26 mouse cellular contexts compared by ENCODE assay signal in genomic region chr4:137454582-137454981, GRCm38 (mm10). TPM values are rescaled to one million over a fixed set of nuclear protein-coding genes. Genes with fewer than 3 reads are reported as not detected.
A peak's percentile ranks its signal among the peaks of the same experiment; 100 is the strongest.
DNase-seq lines count a peak whose midpoint lies in the region; TF ChIP-seq lines count a peak whose summit lies in the region.
"Had no signal": no experiment of that assay in that cellular context is flagged by ENCODE, and none has a peak within 500 bp of the region (broad histone marks: within the 10 kb centered on the region; RNA-seq: fewer than 3 reads in every experiment).

No protein-coding gene starts in this region.

- no peaks in the 10 kb centered on the region for H3K36me3 ChIP-seq in heart, embryonic 10.5 days
- no peaks in the 10 kb centered on the region for H3K36me3 ChIP-seq in testis, adult 2 months (ENCODE audit: control insufficient read depth, insufficient read depth, low read length)
- H3K36me3 ChIP-seq: embryonic facial prominence, embryonic 10.5 days; embryonic facial prominence, embryonic 12.5 days; forebrain, embryonic 15.5 days; G1E had no signal

- H3K9me3 ChIP-seq in heart, embryonic 10.5 days = no peaks in the 10 kb centered on the region
- H3K9me3 ChIP-seq: embryonic facial prominence, embryonic 10.5 days; embryonic facial prominence, embryonic 12.5 days; forebrain, embryonic 13.5 days; forebrain, embryonic 15.5 days; G1E had no signal

- H3K27me3 ChIP-seq in heart, embryonic 10.5 days (ENCODE audit: insufficient read depth, poor library complexity, severe bottlenecking) = no peaks in the 10 kb centered on the region
- no peaks in the 10 kb centered on the region for H3K27me3 ChIP-seq in testis, adult 2 months (ENCODE audit: control insufficient read depth, insufficient read depth, low read length)
- H3K27me3 ChIP-seq: embryonic facial prominence, embryonic 12.5 days; forebrain, embryonic 13.5 days; forebrain, embryonic 15.5 days; Patski had no signal

- no peak for TF ChIP-seq POLR2A in testis, adult 2 months (IDR thresholded peaks at IDR 0.05; ENCODE audit: control insufficient read depth, low read depth, low read length)

- TF ChIP-seq CTCF in testis, adult 2 months (IDR thresholded peaks at IDR 0.05; ENCODE audit: control insufficient read depth, insufficient read depth, insufficient replicate concordance, low read depth, low read length) = no peak

- no peak overlapping the region for H3K4me3 ChIP-seq in heart, embryonic 10.5 days
- H3K4me3 ChIP-seq in testis, adult 2 months (ENCODE audit: control insufficient read depth, low read depth, low read length) = peak overlapping the region; percentile 84
- H3K4me3 ChIP-seq: embryonic facial prominence, embryonic 10.5 days; embryonic facial prominence, embryonic 12.5 days; forebrain, embryonic 13.5 days; forebrain, embryonic 15.5 days had no signal

- intact Hi-C loops in heart, postnatal 25 days (cut with DNase I) = no loop called here

- peak overlapping the region; percentile 42 for H3K27ac ChIP-seq in heart, embryonic 10.5 days
- H3K27ac ChIP-seq in testis, adult 2 months (ENCODE audit: control insufficient read depth, insufficient read depth, low read depth, low read length) = no peak overlapping the region
- H3K27ac ChIP-seq: embryonic facial prominence, embryonic 10.5 days; embryonic facial prominence, embryonic 12.5 days; forebrain, embryonic 13.5 days; forebrain, embryonic 15.5 days had no signal

- no peak for DNase-seq in heart, embryonic 10.5 days (ENCODE audit: low spot score)
- DNase-seq in heart, postnatal 25 days (ENCODE audit: low spot score) = no peak
- no peak for DNase-seq in testis, postnatal 10 days (ENCODE audit: low spot score)
- DNase-seq in kidney, postnatal 25 days = no peak
- DNase-seq: adrenal gland, adult 8-10 months; adrenal gland, postnatal 14 days; adrenal gland, postnatal 36 days; cerebellum, adult 11-12 months; cerebellum, adult 2 months; cerebellum, adult 9-10 months; cerebellum, postnatal 10 days; cerebellum, postnatal 25 days; forebrain, postnatal 0 days had no signal

- H3K4me1 ChIP-seq in heart, embryonic 10.5 days = peaks cover 53% of the 10 kb centered on the region
- no peaks in the 10 kb centered on the region; the same call in 1 of the 2 replicates for H3K4me1 ChIP-seq in testis, adult 2 months (ENCODE audit: control insufficient read depth, insufficient read depth, low read length)
- H3K4me1 ChIP-seq: embryonic facial prominence, embryonic 12.5 days; forebrain, embryonic 13.5 days; forebrain, embryonic 15.5 days had no signal

- 79% methylated on average over 14 of the region's 14 CpGs for WGBS in heart, embryonic 10.5 days

RNA-seq across cellular contexts. Expression of gene 1700013G24Rik, which starts 1.5 kb away (rescaled TPM):
- not detected in 2 replicates for polyA plus RNA-seq in heart, embryonic 10.5 days (2016; fragmentation: Nextera tagmentation; extraction: Ambion mirVana)
- total RNA-seq in heart, postnatal 25 days (2021) = not detected
- 1,386 and 1,446 TPM in 2 replicates for polyA plus RNA-seq in testis, adult 2 months (2012; rRNA removed)
- total RNA-seq: adrenal gland, adult 18-20 months; adrenal gland, adult 8-10 months; adrenal gland, postnatal 14 days; adrenal gland, postnatal 36 days; forebrain, postnatal 0 days had no signal
- polyA plus RNA-seq: activated CD4-positive, CD25-positive, alpha-beta regulatory T cell, adult 4 months; cerebellum, adult 2 months; cortical plate, adult 2 months; embryonic facial prominence, embryonic 10.5 days; embryonic facial prominence, embryonic 12.5 days; forebrain, embryonic 11.5 days; forebrain, embryonic 13.5 days; forebrain, embryonic 15.5 days; forebrain, postnatal 0 days; G1E; Patski had no signal

RNA-seq across cellular contexts. Expression of gene Hspg2, which starts 14.0 kb away (rescaled TPM):
- polyA plus RNA-seq in heart, embryonic 10.5 days (2016; fragmentation: Nextera tagmentation; extraction: Ambion mirVana) = 52.0 and 58.9 TPM in 2 replicates
- total RNA-seq in heart, postnatal 25 days (2021) = 100 to 1,000 TPM; 249 to 297 TPM
- polyA plus RNA-seq in testis, adult 2 months (2012; rRNA removed) = 6.0 and 7.4 TPM in 2 replicates
- polyA plus RNA-seq: activated CD4-positive, CD25-positive, alpha-beta regulatory T cell, adult 4 months; G1E had no signal

RNA-seq across cellular contexts. Expression of gene Cela3b, which starts 24.2 kb away (rescaled TPM):
- not detected in 2 replicates for polyA plus RNA-seq in heart, embryonic 10.5 days (2016; fragmentation: Nextera tagmentation; extraction: Ambion mirVana)
- total RNA-seq in heart, postnatal 25 days (2021) = not detected
- 2.8 and 3.3 TPM in 2 replicates for polyA plus RNA-seq in testis, adult 2 months (2012; rRNA removed)
- total RNA-seq: adrenal gland, adult 18-20 months; adrenal gland, postnatal 14 days; adrenal gland, postnatal 36 days; forebrain, postnatal 0 days; G1E had no signal
- polyA plus RNA-seq: activated CD4-positive, CD25-positive, alpha-beta regulatory T cell, adult 4 months; C2C12; cerebellum, adult 2 months; cortical plate, adult 2 months; embryonic facial prominence, embryonic 10.5 days; embryonic facial prominence, embryonic 12.5 days; forebrain, embryonic 11.5 days; forebrain, embryonic 13.5 days; forebrain, embryonic 15.5 days; forebrain, postnatal 0 days; G1E; Patski had no signal

RNA-seq across cellular contexts. Expression of gene Cela3a, which starts 45.0 kb away (rescaled TPM):
- not detected in 2 replicates for polyA plus RNA-seq in heart, embryonic 10.5 days (2016; fragmentation: Nextera tagmentation; extraction: Ambion mirVana)
- not detected for total RNA-seq in heart, postnatal 25 days (2021)
- polyA plus RNA-seq in testis, adult 2 months (2012; rRNA removed) = not detected in 2 replicates
- total RNA-seq: adrenal gland, adult 18-20 months; adrenal gland, adult 8-10 months; adrenal gland, postnatal 14 days; adrenal gland, postnatal 36 days; forebrain, postnatal 0 days; G1E had no signal
- polyA plus RNA-seq: activated CD4-positive, CD25-positive, alpha-beta regulatory T cell, adult 4 months; C2C12; cerebellum, adult 2 months; cortical plate, adult 2 months; embryonic facial prominence, embryonic 10.5 days; embryonic facial prominence, embryonic 12.5 days; embryonic facial prominence, embryonic 14.5 days; forebrain, embryonic 11.5 days; forebrain, embryonic 13.5 days; forebrain, embryonic 15.5 days; forebrain, postnatal 0 days; G1E; Patski had no signal

Comparison
In these comparisons a context has a peak if more than half of its experiments do, and no peak if none do; other contexts are left out.
1. RNA of gene 1700013G24Rik, which starts 1.5 kb away (polyA plus RNA-seq): 1,386 to 1,446 TPM in testis, adult 2 months; not detected in heart, embryonic 10.5 days; every median in the first group is over 1,000 times any median in the second.